Mouse (Mus musculus): ENCODE data around the gene Grk2. TPM values are rescaled to one million over a fixed set of nuclear protein-coding genes. Genes with fewer than 3 reads are reported as not detected.
"Not testable (repeated sequence)": the region's sequence is repeated elsewhere in the genome, so short reads cannot be mapped to it uniquely, and the experiment has no call there.

Grk2 gene
- polyA plus RNA-seq, 1 experiment from 2014 or later: 18.1 TPM

DNA sequence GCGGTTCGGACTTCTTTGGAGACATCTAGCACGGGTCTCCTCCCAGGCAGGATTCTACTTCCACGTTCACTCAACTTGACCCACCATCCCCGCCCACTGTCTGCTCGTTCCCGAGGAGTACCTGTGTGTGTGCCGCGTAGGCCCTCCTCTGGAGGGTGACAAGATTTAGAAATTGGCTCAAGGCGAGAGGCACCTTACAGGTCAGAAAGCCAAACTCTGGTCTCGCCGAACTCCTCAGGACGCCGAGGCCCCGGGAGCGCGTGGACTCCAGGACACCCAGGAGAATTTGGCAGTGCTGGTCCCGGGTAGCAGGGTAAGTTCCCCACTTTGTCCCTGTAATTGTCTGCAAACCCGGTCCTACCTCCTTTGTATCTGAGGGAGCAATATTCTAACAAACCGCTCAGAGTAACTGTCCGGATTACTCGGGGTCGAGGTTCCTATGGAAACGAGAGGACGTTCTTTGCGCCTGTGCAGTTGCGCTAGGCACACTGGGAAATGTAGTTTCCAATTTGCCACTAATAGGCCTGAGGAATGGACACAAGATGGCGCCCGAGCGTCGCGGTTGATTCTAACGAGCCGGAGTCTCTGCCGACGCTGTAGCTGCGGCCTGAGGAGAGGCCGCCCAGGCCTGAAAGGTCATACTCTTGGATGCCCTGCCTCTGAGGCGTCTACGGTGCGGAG, 48.7 kb downstream of the Grk2 start:
- ATAC-seq (replicated peaks; ENCODE audit: low FRiP score) (peak; percentile 91), DNase-seq (ENCODE audit: low spot score) (peak; percentile 94)
- peak overlapping the region; percentile 65 for H3K9ac ChIP-seq (ENCODE audit: low read length)
- H3K4me1 ChIP-seq (replicated peaks; ENCODE audit: control insufficient read depth, insufficient read depth, low read length): no peaks in the 10 kb centered on the region; the same call in 1 of the 2 replicates
- H3K36me3 ChIP-seq (ENCODE audit: control insufficient read depth, insufficient read depth, low read length): no peaks in the 10 kb centered on the region
- under 1% methylated on average over 41 of the region's 41 CpGs for WGBS
- no peaks in the 10 kb centered on the region for H3K9me3 ChIP-seq (ENCODE audit: control insufficient read depth, low read length)
- H3K27me3 ChIP-seq (ENCODE audit: control insufficient read depth, insufficient read depth, low read length): no peaks in the 10 kb centered on the region
- peak overlapping the region; percentile 96 for H3K4me2 ChIP-seq (ENCODE audit: low read depth, low read length, severe bottlenecking)
- H3K27ac ChIP-seq (ENCODE audit: low read depth, low read length): no peak overlapping the region
- H3K4me3 ChIP-seq (ENCODE audit: low read depth, low read length): peak overlapping the region; percentile 58

DNA sequence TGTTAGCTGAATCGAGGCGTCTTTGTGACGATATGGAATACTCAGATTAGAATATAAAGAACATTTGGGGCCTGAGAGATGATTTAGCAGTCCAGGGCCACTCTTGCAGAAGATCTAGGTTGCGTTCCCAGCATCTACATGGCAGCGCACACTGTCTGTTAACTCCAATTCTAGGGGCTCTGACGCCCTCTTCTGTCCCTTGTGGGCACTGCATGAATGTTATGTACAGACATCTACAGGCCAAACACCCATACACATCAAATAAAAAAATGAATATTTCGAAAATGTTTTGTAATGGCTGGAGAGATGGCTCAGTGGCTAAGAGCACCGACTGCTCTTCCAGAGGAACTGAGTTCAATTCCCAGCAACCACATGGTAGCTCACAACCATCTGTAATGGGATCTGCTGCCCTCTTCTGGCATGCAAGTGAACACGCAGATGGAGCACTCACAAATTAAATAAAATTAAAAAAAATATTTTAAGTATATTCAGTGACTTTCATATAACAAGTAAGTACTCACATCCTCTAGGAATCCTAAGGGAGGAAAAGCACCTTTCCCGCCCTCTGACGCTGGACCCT, 50.3 kb downstream of the Grk2 start:
- Histone ChIP-seq H3K4me2 (ENCODE audit: low read depth, low read length, severe bottlenecking) (no peak overlapping the region), H3K27ac (ENCODE audit: low read depth, low read length) (no peak overlapping the region), H3K4me1 (replicated peaks; ENCODE audit: control insufficient read depth, insufficient read depth, low read length) (no peaks in the 10 kb centered on the region; the same call in 1 of the 2 replicates), H3K9ac (ENCODE audit: low read length) (no peak overlapping the region), H3K9me3 (ENCODE audit: control insufficient read depth, low read length) (no peaks in the 10 kb centered on the region), H3K36me3 (ENCODE audit: control insufficient read depth, insufficient read depth, low read length) (no peaks in the 10 kb centered on the region), H3K27me3 (ENCODE audit: control insufficient read depth, insufficient read depth, low read length) (no peaks in the 10 kb centered on the region), H3K4me3 (ENCODE audit: low read depth, low read length) (no peak overlapping the region)
- no peak for DNase-seq (ENCODE audit: low spot score)
- WGBS: 73% methylated on average over 11 of the region's 11 CpGs
- no peak for ATAC-seq (replicated peaks; ENCODE audit: low FRiP score)

DNA sequence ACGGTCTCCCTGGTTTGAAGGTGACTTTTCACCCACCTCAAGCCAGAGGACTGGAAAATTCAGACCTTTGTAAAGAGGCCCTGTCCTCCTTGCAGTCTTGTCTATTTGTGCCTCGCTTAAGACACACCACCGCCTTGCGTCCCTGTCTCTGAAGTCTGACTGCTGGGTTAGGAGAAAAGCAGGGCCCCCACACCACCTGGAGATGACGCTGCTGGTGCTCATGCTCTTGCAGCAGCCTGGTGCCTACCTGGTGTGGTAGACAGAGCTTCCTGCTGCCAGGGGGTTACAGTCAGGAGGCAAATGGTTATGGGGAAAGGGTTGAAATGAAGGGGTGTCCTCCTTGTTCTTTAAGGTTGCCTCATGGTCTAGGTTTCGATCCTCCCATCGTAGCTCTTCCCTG, 51.8 kb downstream of the Grk2 start:
- Histone ChIP-seq H3K9ac (ENCODE audit: low read length) (no peak overlapping the region), H3K4me3 (ENCODE audit: low read depth, low read length) (no peak overlapping the region), H3K4me2 (ENCODE audit: low read depth, low read length, severe bottlenecking) (no peak overlapping the region), H3K27me3 (ENCODE audit: control insufficient read depth, insufficient read depth, low read length) (no peaks in the 10 kb centered on the region), H3K4me1 (replicated peaks; ENCODE audit: control insufficient read depth, insufficient read depth, low read length) (no peaks in the 10 kb centered on the region; the same call in 1 of the 2 replicates), H3K36me3 (ENCODE audit: control insufficient read depth, insufficient read depth, low read length) (no peaks in the 10 kb centered on the region), H3K9me3 (ENCODE audit: control insufficient read depth, low read length) (no peaks in the 10 kb centered on the region), H3K27ac (ENCODE audit: low read depth, low read length) (no peak overlapping the region)
- DNase-seq (ENCODE audit: low spot score): no peak
- 84% methylated on average over 7 of the region's 7 CpGs for WGBS
- no peak for ATAC-seq (replicated peaks; ENCODE audit: low FRiP score)

DNA sequence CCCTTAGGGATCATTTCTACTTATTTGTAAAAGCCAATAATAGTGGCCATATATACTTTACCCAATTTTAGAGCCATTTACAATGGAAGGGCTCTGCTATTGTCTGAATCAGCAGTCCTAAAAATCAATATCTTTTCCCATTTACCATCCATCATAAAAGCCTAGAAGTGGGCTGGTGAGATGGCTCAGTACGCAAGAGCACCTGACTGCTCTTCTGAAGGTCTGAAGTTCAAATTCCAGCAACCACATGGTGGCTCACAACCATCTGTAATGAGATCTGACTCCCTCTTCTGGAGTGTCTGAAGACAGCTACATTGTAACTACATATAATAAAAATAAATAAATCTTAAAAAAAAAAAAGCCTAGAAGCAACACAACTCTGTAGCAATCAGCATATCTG, 57.3 kb downstream of the Grk2 start:
- not testable (repeated sequence) for DNase-seq (ENCODE audit: low spot score); ATAC-seq (replicated peaks; ENCODE audit: low FRiP score); H3K9me3 ChIP-seq (ENCODE audit: control insufficient read depth, low read length); H3K27me3 ChIP-seq (ENCODE audit: control insufficient read depth, insufficient read depth, low read length); H3K9ac ChIP-seq (ENCODE audit: low read length); H3K27ac ChIP-seq (ENCODE audit: low read depth, low read length); H3K4me2 ChIP-seq (ENCODE audit: low read depth, low read length, severe bottlenecking); H3K4me1 ChIP-seq (replicated peaks; ENCODE audit: control insufficient read depth, insufficient read depth, low read length); H3K36me3 ChIP-seq (ENCODE audit: control insufficient read depth, insufficient read depth, low read length); H3K4me3 ChIP-seq (ENCODE audit: low read depth, low read length)
- WGBS: 67% methylated on average over 1 of the region's 1 CpGs

DNA sequence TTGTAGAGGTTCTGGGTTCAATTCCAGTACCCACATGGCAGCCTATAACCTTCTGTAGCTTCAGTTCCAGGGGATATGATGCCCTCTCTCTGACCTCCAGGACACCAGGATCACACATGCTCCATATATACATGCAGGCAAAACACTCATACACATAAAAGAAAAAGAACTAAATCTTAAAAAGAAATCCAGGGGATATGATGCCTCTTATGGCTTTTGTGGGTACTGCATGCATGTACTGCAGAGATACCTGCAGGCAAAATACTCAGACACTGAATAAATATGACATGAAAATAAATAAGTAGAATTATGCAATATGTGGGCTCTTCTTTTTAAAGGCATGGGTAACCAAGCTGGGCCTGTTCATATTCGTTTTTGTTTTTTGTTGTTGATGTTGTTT, 59.0 kb downstream of the Grk2 start:
- ATAC-seq (replicated peaks; ENCODE audit: low FRiP score) (no peak), DNase-seq (ENCODE audit: low spot score) (no peak)
- no peak overlapping the region for H3K4me3 ChIP-seq (ENCODE audit: low read depth, low read length)
- WGBS: 61% methylated on average over 1 of the region's 1 CpGs
- H3K9ac ChIP-seq (ENCODE audit: low read length): no peak overlapping the region
- H3K36me3 ChIP-seq (ENCODE audit: control insufficient read depth, insufficient read depth, low read length): no peaks in the 10 kb centered on the region
- no peaks in the 10 kb centered on the region for H3K4me1 ChIP-seq (replicated peaks; ENCODE audit: control insufficient read depth, insufficient read depth, low read length)
- no peak overlapping the region for H3K27ac ChIP-seq (ENCODE audit: low read depth, low read length)
- no peaks in the 10 kb centered on the region for H3K27me3 ChIP-seq (ENCODE audit: control insufficient read depth, insufficient read depth, low read length)
- H3K9me3 ChIP-seq (ENCODE audit: control insufficient read depth, low read length): no peaks in the 10 kb centered on the region
- no peak overlapping the region for H3K4me2 ChIP-seq (ENCODE audit: low read depth, low read length, severe bottlenecking)

DNA sequence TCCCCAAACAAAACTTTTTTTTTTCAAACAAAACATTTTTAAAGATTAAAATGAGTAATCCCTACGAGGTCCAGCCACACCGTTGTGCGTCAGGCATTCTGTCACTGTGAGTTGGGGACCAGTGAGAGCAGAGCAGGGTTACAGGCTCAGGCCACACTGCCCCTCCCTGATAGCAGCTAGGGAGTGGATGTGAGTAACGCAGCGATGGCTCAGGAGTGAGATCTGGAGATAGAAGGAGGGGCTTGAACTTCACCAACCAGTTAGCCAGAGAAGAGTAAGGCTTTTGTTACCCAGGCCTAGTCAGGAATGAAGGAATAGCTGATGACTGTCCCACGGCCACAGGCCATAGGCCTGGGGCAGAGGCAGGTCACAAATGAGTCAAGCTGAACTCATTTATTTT, 61.2 kb downstream of the Grk2 start:
- Histone ChIP-seq H3K27me3 (ENCODE audit: control insufficient read depth, insufficient read depth, low read length) (no peaks in the 10 kb centered on the region), H3K9me3 (ENCODE audit: control insufficient read depth, low read length) (no peaks in the 10 kb centered on the region), H3K9ac (ENCODE audit: low read length) (no peak overlapping the region), H3K4me3 (ENCODE audit: low read depth, low read length) (no peak overlapping the region), H3K36me3 (ENCODE audit: control insufficient read depth, insufficient read depth, low read length) (no peaks in the 10 kb centered on the region), H3K4me2 (ENCODE audit: low read depth, low read length, severe bottlenecking) (no peak overlapping the region), H3K27ac (ENCODE audit: low read depth, low read length) (no peak overlapping the region), H3K4me1 (replicated peaks; ENCODE audit: control insufficient read depth, insufficient read depth, low read length) (no peaks in the 10 kb centered on the region)
- WGBS: 81% methylated on average over 6 of the region's 6 CpGs
- ATAC-seq (replicated peaks; ENCODE audit: low FRiP score) (no peak), DNase-seq (ENCODE audit: low spot score) (no peak)

DNA sequence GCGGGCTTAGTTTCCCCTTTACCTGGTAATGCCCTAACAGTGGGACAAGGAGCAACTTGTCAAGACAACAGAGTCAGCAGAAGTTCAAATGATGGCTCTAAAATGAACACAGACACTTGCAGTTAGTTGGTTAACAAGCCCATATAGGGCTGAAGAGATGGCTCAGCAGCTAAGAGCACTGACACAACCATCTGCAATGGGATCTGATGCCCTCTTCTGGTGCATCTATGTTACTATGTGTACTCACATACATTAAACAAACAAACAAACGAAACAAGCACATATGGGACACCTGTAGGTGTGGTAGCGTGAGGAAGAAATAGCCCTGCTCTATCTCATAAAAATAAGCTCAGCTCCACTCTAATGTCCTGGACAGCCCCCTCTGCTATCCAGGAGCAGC, 63.6 kb downstream of the Grk2 start:
- ATAC-seq (replicated peaks; ENCODE audit: low FRiP score) (no peak), DNase-seq (ENCODE audit: low spot score) (no peak)
- Histone ChIP-seq H3K4me2 (ENCODE audit: low read depth, low read length, severe bottlenecking) (no peak overlapping the region), H3K4me1 (replicated peaks; ENCODE audit: control insufficient read depth, insufficient read depth, low read length) (no peaks in the 10 kb centered on the region), H3K9ac (ENCODE audit: low read length) (no peak overlapping the region), H3K27ac (ENCODE audit: low read depth, low read length) (no peak overlapping the region), H3K27me3 (ENCODE audit: control insufficient read depth, insufficient read depth, low read length) (no peaks in the 10 kb centered on the region), H3K9me3 (ENCODE audit: control insufficient read depth, low read length) (no peaks in the 10 kb centered on the region), H3K36me3 (ENCODE audit: control insufficient read depth, insufficient read depth, low read length) (no peaks in the 10 kb centered on the region), H3K4me3 (ENCODE audit: low read depth, low read length) (no peak overlapping the region)
- WGBS: 71% methylated on average over 3 of the region's 3 CpGs

DNA sequence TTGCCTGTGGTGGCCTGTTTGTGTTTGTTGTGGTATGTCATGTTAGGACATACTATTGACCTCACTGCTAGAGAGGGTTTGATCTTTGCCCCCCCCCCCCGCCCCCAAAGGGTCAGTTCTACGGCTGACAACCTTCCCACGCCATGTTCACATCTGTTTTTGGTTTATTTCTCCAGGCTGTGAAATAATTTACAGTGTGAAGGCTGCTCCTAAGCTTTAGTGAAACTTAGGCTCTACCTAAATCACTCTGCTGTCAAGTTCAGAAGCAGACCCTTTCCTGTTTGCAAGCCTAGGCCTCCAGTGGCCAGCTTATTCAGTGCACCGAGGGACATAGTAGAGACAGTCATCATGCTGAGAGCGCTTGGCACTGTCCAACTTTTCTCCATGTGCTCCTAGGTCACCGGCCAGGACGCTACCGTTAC, 65.8 kb downstream of the Grk2 start:
- WGBS: 74% methylated on average over 8 of the region's 8 CpGs
- Histone ChIP-seq H3K36me3 (ENCODE audit: control insufficient read depth, insufficient read depth, low read length) (no peaks in the 10 kb centered on the region), H3K4me3 (ENCODE audit: low read depth, low read length) (no peak overlapping the region), H3K4me1 (replicated peaks; ENCODE audit: control insufficient read depth, insufficient read depth, low read length) (no peaks in the 10 kb centered on the region), H3K9ac (ENCODE audit: low read length) (no peak overlapping the region), H3K27ac (ENCODE audit: low read depth, low read length) (no peak overlapping the region), H3K9me3 (ENCODE audit: control insufficient read depth, low read length) (no peaks in the 10 kb centered on the region), H3K27me3 (ENCODE audit: control insufficient read depth, insufficient read depth, low read length) (no peaks in the 10 kb centered on the region), H3K4me2 (ENCODE audit: low read depth, low read length, severe bottlenecking) (no peak overlapping the region)
- ATAC-seq (replicated peaks; ENCODE audit: low FRiP score) (no peak), DNase-seq (ENCODE audit: low spot score) (no peak)

Data from forebrain, embryonic 11.5 days (tissue).